Mouse (Mus musculus) granulocyte monocyte progenitor cell, adult 5-6 weeks (primary cell): Measurements from ENCODE around the gene Abcc6. TPM values are rescaled to one million over a fixed set of nuclear protein-coding genes. Genes with fewer than 3 reads are reported as not detected.

Source experiments
- total RNA-seq, 2 experiments: library from RNA; stranded (forward) in 1 of 2; stranded (reverse) in 1 of 2; fragments of 200-712, 200-1000 nt in 1 of 2; fragments of >200 nt in 1 of 2; fragmentation: Nextera tagmentation in 1 of 2; gene quantifications; 2 replicates each; pipeline ENCODE4 v1.2.3; 2014 to 2017

The Abcc6 gene
- total RNA-seq, 2 experiments from 2014 or later, result not detected

Other genes starting within 250 kb of the Abcc6 start
- gene Lmtk3, start 246.6 kb downstream of the Abcc6 start, total RNA-seq (2014; fragmentation: Nextera tagmentation), result not detected in 2 replicates
- gene Lmtk3, start 246.6 kb downstream of the Abcc6 start, total RNA-seq (2017), result not detected in 2 replicates
- 1.3 and 3.3 TPM in 2 replicates for gene Sult2b1, start 245.6 kb downstream of the Abcc6 start, total RNA-seq (2014; fragmentation: Nextera tagmentation)
- 0.39 TPM in 1 of 2 replicates, not detected in the other for gene Sult2b1, start 245.6 kb downstream of the Abcc6 start, total RNA-seq (2017)
- 32.7 and 36.3 TPM in 2 replicates for gene Cyth2, start 215.7 kb downstream of the Abcc6 start, total RNA-seq (2014; fragmentation: Nextera tagmentation)
- gene Cyth2, start 215.7 kb downstream of the Abcc6 start, total RNA-seq (2017), result 33.1 and 35.3 TPM in 2 replicates
- 0.47 and 0.71 TPM in 2 replicates for gene Kcnj14, start 205.5 kb downstream of the Abcc6 start, total RNA-seq (2014; fragmentation: Nextera tagmentation)
- gene Kcnj14, start 205.5 kb downstream of the Abcc6 start, total RNA-seq (2017), result not detected in 2 replicates
- gene Grwd1, start 199.4 kb downstream of the Abcc6 start, total RNA-seq (2014; fragmentation: Nextera tagmentation), result 30.9 and 33.6 TPM in 2 replicates
- gene Grwd1, start 199.4 kb downstream of the Abcc6 start, total RNA-seq (2017), result 21.9 and 27.3 TPM in 2 replicates
- gene Kdelr1, start 157.5 kb downstream of the Abcc6 start, total RNA-seq (2014; fragmentation: Nextera tagmentation), result 123 and 143 TPM in 2 replicates
- 65.2 and 72.5 TPM in 2 replicates for gene Kdelr1, start 157.5 kb downstream of the Abcc6 start, total RNA-seq (2017)
- 0.15 TPM in 1 of 2 replicates, not detected in the other for gene Grin2d, start 151.9 kb downstream of the Abcc6 start, total RNA-seq (2014; fragmentation: Nextera tagmentation)
- gene Grin2d, start 151.9 kb downstream of the Abcc6 start, total RNA-seq (2017), result 0.09 TPM in 1 of 2 replicates, not detected in the other
- gene Syngr4, start 133.6 kb downstream of the Abcc6 start, total RNA-seq (2014; fragmentation: Nextera tagmentation), result 3.7 and 4.0 TPM in 2 replicates
- gene Syngr4, start 133.6 kb downstream of the Abcc6 start, total RNA-seq (2017), result 0.41 TPM in 1 of 2 replicates, not detected in the other
- gene Tmem143, start 133.4 kb downstream of the Abcc6 start, total RNA-seq (2014; fragmentation: Nextera tagmentation), result 14.5 and 21.2 TPM in 2 replicates
- gene Tmem143, start 133.4 kb downstream of the Abcc6 start, total RNA-seq (2017), result 9.5 and 12.5 TPM in 2 replicates
- 244 and 297 TPM in 2 replicates for gene Emp3, start 108.9 kb downstream of the Abcc6 start, total RNA-seq (2014; fragmentation: Nextera tagmentation)
- 174 and 251 TPM in 2 replicates for gene Emp3, start 108.9 kb downstream of the Abcc6 start, total RNA-seq (2017)
- 3.1 TPM in 1 of 2 replicates, not detected in the other for gene Ccdc114, start 106.2 kb downstream of the Abcc6 start, total RNA-seq (2014; fragmentation: Nextera tagmentation)
- 1.8 and 3.0 TPM in 2 replicates for gene Ccdc114, start 106.2 kb downstream of the Abcc6 start, total RNA-seq (2017)
- gene Nomo1, start 3.4 kb upstream of the Abcc6 start, total RNA-seq (2014; fragmentation: Nextera tagmentation), result 40.8 and 56.0 TPM in 2 replicates
- gene Nomo1, start 3.4 kb upstream of the Abcc6 start, total RNA-seq (2017), result 59.7 and 71.5 TPM in 2 replicates
- gene Kcnj11, start 70.5 kb upstream of the Abcc6 start, total RNA-seq (2014; fragmentation: Nextera tagmentation), result not detected in 2 replicates
- not detected in 2 replicates for gene Kcnj11, start 70.5 kb upstream of the Abcc6 start, total RNA-seq (2017)
- gene Abcc8, start 149.7 kb upstream of the Abcc6 start, total RNA-seq (2014; fragmentation: Nextera tagmentation), result not detected in 2 replicates
- gene Abcc8, start 149.7 kb upstream of the Abcc6 start, total RNA-seq (2017), result not detected in 2 replicates
- gene Ush1c, start 208.2 kb upstream of the Abcc6 start, total RNA-seq (2014; fragmentation: Nextera tagmentation), result not detected in 2 replicates
- not detected in 2 replicates for gene Ush1c, start 208.2 kb upstream of the Abcc6 start, total RNA-seq (2017)
- not detected in 2 replicates for gene Otog, start 210.7 kb upstream of the Abcc6 start, total RNA-seq (2014; fragmentation: Nextera tagmentation)
- gene Otog, start 210.7 kb upstream of the Abcc6 start, total RNA-seq (2017), result not detected in 2 replicates